Mouse (Mus musculus) frontal cortex, adult (tissue): ENCODE data around the gene Rhox4b.
"Not testable (repeated sequence)": the region's sequence is repeated elsewhere in the genome, so short reads cannot be mapped to it uniquely, and the experiment has no call there.

ENCODE experiments used
- ATAC-seq: cut with Nextera tagmentation; 2 replicates; pipeline ENCODE4 v1.9.2; 2017; ENCODE audit warnings: mild to moderate bottlenecking, moderate library complexity, mixed read lengths; ENCODE audit not compliant: low TSS enrichment

The Rhox4b gene

DNA sequence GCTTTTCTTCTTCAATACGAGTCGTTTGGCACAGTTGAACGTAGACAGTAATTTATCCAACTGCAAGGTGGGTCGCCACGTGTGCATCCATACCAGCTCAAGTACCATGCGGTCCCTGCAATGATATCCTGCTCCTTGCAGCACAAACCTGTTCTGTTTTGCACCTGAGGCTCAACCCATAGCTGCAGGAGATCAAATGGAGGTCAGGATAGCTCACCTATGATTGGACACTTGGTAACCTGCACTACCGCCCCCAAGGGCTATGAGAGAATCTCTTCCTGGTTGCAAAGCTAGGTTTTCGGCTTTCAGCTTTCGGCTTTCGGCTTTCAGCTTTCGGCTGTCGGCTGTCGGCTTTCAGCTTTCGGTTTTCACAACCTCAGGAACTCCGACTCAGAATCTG, at the start of gene Rhox4b:
Gene Rhox4b, plus strand, starts transcription at position 301 of the 400 bp plus-strand sequence.
- not testable (repeated sequence) for ATAC-seq

DNA sequence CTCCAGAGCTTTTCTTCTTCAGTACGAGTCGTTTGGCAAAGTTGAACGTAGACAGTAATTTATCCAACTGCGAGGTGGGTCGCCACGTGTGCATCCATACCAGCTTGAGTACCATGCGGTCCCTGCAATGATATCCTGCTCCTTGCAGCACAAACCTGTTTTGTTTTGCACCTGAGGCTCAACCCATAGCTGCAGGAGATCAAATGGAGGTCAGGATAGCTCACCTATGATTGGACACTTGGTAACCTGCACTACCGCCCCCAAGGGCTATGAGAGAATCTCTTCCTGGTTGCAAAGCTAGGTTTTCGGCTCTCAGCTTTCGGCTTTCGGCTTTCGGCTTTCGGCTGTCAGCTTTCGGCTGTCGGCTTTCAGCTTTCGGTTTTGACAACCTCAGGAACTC, 41.7 kb upstream of the Rhox4b start, which contains the start of gene Rhox4a2:
Gene Rhox4a2, plus strand, starts transcription at position 301 of the 400 bp plus-strand sequence.
- ATAC-seq = not testable (repeated sequence)

DNA sequence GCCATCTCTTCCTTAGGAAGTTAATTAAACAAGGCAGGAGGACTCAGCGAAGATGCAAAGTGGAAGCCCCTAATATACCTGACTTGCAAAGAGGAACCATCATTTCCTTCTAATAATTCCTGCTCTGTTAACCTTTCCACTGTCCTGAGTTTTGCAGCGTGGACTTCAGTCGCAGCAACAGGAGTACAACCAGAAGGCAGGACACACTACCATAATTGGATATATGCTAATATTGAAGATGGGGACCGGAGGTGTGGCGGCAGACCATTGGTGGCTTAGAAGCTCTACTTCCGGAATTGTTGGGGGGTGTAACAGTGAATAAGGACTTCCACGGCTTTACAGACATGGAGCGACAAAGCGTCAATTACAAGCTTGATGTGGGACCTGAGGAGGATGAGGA, 20.5 kb upstream of the Rhox4b start, which contains the start of gene Rhox2b:
Gene Rhox2b, plus strand, starts transcription at position 301 of the 400 bp plus-strand sequence.
- not testable (repeated sequence) for ATAC-seq

DNA sequence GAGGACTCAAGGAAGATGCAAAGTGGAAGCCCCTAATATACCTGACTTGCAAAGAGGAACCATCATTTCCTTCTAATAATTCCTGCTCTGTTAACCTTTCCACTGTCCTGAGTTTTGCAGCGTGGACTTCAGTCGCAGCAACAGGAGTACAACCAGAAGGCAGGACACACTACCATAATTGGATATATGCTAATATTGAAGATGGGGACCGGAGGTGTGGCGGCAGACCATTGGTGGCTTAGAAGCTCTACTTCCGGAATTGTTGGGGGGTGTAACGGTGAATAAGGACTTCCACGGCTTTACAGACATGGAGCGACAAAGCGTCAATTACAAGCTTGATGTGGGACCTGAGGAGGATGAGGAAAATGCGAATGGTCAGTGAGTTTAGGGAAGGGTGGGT, 21.1 kb downstream of the Rhox4b start, which contains the start of gene Rhox2c:
Gene Rhox2c, plus strand, starts transcription at position 301 of the 400 bp plus-strand sequence.
- ATAC-seq = not testable (repeated sequence)

DNA sequence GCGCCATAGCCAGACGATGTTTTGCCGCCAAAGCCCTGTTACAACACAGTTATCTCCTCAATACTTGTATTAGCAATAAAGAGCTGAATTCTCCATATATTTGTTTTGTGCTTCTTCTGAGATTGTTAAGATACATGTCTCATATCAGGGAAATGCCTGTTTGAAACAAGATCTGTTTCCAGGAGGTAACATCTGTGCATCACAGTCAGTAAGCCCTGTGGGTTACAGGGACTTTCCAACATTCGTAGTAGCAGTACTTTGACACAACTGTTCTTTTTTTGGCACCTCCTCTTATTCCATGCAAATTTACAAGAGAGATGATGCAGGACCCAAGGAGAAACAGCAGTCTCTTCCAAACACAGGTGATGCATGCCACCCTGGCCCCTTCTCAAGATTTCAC, 26.0 kb downstream of the Rhox4b start, which contains the start of gene Rhox3c:
Gene Rhox3c, plus strand, starts transcription at position 301 of the 400 bp plus-strand sequence.
- ATAC-seq = not testable (repeated sequence)

DNA sequence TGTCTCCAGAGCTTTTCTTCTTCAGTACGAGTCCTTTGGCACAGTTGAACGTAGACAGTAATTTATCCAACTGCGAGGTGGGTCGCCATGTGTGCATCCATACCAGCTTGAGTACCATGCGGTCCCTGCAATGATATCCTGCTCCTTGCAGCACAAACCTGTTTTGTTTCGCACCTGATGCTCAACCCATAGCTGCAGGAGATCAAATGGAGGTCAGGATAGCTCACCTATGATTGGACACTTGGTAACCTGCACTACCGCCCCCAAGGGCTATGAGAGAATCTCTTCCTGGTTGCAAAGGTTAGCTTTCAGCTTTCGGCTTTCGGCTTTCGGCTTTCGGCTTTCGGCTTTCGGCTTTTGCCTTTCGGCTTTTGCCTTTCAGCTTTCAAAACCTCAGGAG, 47.7 kb downstream of the Rhox4b start, which contains the start of gene Rhox4c:
Gene Rhox4c, plus strand, starts transcription at position 301 of the 400 bp plus-strand sequence.
- not testable (repeated sequence) for ATAC-seq
